Mouse (Mus musculus): ENCODE results near the gene Utf1.

The Utf1 gene

DNA sequence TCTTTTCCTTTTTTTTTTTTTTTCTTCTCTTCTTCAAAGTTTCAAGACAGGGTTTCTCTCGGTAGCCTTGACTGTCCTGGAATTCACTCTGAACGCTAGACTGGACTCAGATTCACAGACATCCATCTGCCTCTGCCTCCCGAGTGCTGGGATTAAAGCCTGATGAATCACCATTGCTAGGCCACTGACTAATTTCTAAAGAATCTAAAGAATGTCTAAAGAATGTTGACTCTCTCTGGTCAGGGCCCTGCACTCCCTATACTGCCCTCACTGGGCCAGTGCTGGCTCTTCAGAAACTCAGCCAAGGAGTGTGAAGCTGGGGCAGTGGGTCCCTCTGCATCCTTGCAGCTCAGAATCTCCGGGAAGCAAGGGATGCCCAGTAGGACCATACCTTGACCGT, 31.9 kb downstream of the Utf1 start:
- DNase-seq = no peak

- peak; percentile 83 to 91 for DNase-seq
Measured at GRCm38 (mm10) chr7:139978278-139978892, 34.8 kb downstream of the Utf1 start, which contains the start of gene 6430531B16Rik. Gene 6430531B16Rik (minus strand): TSS chr7:139978755.

GRCm38 (mm10) chr7:139979011-139979719, 35.6 kb downstream of the Utf1 start:
- peak; percentile 16 to 17 for DNase-seq

GRCm38 (mm10) chr7:139980778-139981177, 37.2 kb downstream of the Utf1 start:
- no peak for DNase-seq

DNA sequence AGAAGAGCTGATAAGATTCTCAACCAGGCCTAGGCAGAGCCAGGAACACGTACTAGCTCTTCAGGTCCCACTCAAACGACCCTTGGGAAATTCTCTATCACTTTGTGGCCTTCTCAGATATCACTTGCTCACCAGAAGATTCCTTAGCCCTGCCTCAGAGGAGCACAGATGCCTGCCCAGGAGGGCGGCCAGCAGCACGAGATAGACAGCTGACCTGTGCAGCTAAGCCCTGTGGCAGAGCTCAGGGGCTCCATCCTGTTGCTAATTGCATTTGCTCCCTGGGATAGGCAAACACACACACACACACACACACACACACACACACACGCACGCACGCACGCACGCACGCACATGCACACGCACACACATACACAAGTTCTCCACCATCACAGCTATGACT, 38.5 kb downstream of the Utf1 start:
- DNase-seq = no peak

DNA sequence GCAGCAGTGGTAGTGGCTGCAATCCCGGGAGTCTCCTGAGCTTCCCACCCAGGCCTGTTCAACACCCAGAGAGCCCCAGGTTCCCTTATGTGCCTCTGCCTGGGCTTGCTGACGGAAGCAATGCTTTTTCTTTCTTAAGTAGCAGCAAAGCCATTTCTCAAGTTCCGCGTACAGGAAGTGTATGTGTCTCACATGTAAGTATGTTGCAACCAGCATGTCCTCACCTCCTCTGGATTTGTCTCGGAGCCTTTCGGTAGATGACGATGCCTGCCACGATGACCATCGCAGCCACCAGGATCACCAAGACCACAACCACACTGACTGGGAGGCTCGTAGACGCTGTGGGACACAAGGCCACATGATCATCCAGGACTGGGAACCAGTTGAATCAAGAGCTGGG, 40.9 kb downstream of the Utf1 start:
- no peak for DNase-seq

DNA sequence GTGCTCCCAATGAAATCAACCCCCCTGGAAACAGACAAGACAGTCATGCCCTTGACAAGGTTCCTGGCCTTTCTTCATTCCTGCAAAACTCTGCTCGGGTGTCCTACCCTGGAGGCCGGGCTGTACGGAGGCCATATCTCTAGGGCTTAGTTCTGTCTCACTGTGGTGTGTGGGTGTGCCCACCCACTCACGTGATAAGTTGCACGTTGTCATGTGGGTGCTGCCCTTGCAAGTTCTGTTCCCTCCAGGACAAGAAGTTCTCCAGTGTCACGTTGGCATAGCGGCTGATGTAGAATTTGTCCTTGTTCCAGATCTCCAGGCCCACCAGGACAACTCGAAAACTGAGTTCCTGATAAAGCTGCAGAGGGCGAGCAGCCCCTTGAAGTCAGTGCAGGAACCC, 44.7 kb downstream of the Utf1 start:
- no peak for DNase-seq

DNA sequence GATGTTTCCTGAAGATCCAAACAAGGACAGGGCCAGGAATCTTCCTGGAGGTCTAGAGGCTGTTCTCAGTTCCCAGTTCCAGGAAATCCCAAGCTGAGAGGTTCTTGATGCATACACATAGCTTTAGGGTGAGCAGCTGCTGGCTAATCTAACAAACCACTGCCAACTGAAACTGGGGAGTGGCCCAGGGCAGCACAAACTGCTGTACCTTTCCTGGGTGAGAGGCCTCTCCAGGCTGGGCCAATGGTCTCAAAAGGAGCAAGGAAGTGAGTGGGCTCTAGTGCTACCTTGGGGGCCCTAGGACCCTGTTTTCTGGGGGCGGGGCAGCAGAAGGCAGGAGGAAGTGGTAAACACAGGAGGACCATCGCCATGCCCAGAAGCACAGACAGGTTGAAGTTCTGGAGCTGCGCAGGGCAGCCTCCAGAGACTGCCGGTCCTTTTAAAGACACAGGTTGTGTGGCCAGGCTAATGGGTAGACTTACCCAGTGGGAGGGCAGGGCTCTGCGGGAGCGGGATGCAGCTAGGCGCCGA, 47.3 kb downstream of the Utf1 start:
- no peak for DNase-seq

GRCm38 (mm10) chr7:139992406-139992805, 48.8 kb downstream of the Utf1 start, which contains the start of gene Adam8:
Gene Adam8 (minus strand): TSS chr7:139992562.
- DNase-seq = no peak

- DNase-seq = no peak
Measured at GRCm38 (mm10) chr7:139993532-139993931, 49.9 kb downstream of the Utf1 start.

GRCm38 (mm10) chr7:139994202-139994601, 50.6 kb downstream of the Utf1 start:
- DNase-seq = no peak

GRCm38 (mm10) chr7:139994676-139995075, 51.1 kb downstream of the Utf1 start:
- DNase-seq = peak; percentile 55 to 76

Measured in cerebellum, postnatal 25 days (tissue).